Mouse (Mus musculus) limb, embryonic 14.5 days (tissue): Measurements from ENCODE around the gene Ugt1a9. TPM values are rescaled to one million over a fixed set of nuclear protein-coding genes. Genes with fewer than 3 reads are reported as not detected.

Source experiments
- ATAC-seq: fragments of 200-750 bp; cut with Nextera tagmentation; 2 replicates; pipeline ENCODE4 v1.8.0; 2017; ENCODE audit warnings: low read depth, moderate number of reproducible peaks, moderate TSS enrichment; ENCODE audit not compliant: low FRiP score
- DNase-seq: peaks from one replicate; pipeline ENCODE4 v3.0.0-alpha.2; 2015; ENCODE audit warnings: low spot score
- H3K27ac ChIP-seq: fragments of 300-500 bp; sonication (generic); replicated peaks from 2 replicates; pipeline ENCODE4 v1.5.1; 2014; ENCODE audit warnings: low read depth, mild to moderate bottlenecking, low read length, moderate library complexity, mixed read lengths
- H3K27me3 ChIP-seq: fragments of 300-500 bp; sonication (generic); 2 replicates; pipeline ENCODE4 v1.6.1; 2014; ENCODE audit warnings: low read length, mixed read lengths; ENCODE audit not compliant: control insufficient read depth, insufficient read depth
- H3K36me3 ChIP-seq: fragments of 300-500 bp; sonication (generic); 2 replicates; pipeline ENCODE4 v1.6.1; 2014; ENCODE audit warnings: mild to moderate bottlenecking, low read length, moderate library complexity, mixed read lengths; ENCODE audit not compliant: control insufficient read depth, insufficient read depth
- H3K4me1 ChIP-seq: fragments of 300-500 bp; sonication (generic); 2 replicates; pipeline ENCODE4 v1.6.1; 2014; ENCODE audit warnings: antibody characterized with exemption, low read length, mixed read lengths; ENCODE audit not compliant: control insufficient read depth, insufficient read depth
- H3K4me2 ChIP-seq: fragments of 300-500 bp; sonication (generic); replicated peaks from 2 replicates; pipeline ENCODE4 v1.6.1; 2014; ENCODE audit warnings: low read depth, mild to moderate bottlenecking, low read length, moderate library complexity; ENCODE audit not compliant: severe bottlenecking
- H3K4me3 ChIP-seq: fragments of 300-500 bp; sonication (generic); replicated peaks from 2 replicates; pipeline ENCODE4 v1.5.1; 2014; ENCODE audit warnings: low read length
- H3K9ac ChIP-seq: fragments of 300-500 bp; sonication (generic); 2 replicates; pipeline ENCODE4 v1.6.1; 2014; ENCODE audit warnings: mild to moderate bottlenecking, low read depth, low read length, moderate library complexity; ENCODE audit not compliant: severe bottlenecking
- H3K9me3 ChIP-seq: fragments of 300-500 bp; sonication (generic); 2 replicates; pipeline ENCODE4 v1.6.1; 2016; ENCODE audit warnings: low read length; ENCODE audit not compliant: control insufficient read depth
- POLR2A ChIP-seq: fragments of 200-500 bp; IDR thresholded peaks from 2 replicates; pipeline ENCODE4 v1.8.0; 2012; ENCODE audit warnings: inconsistent platforms, mild to moderate bottlenecking, moderate library complexity, borderline replicate concordance; ENCODE audit not compliant: insufficient read depth, insufficient read length; ENCODE audit errors: extremely low read depth
- WGBS: fragments of 180-500 bp; shearing (Covaris S2); extraction: QIAGEN DNeasy Blood & Tissue Kit; methylation state at CpG from one replicate; pipeline ENCODE4 v1.1.7; 2014; 5-methylcytosine and 5-hydroxymethylcytosine counted together
- polyA plus RNA-seq, 2 experiments: library from polyadenylated mRNA; depleted of rRNA in 1 of 2; stranded (reverse) in 1 of 2; unstranded in 1 of 2; fragments of >200 nt; fragmentation: Nextera tagmentation in 1 of 2; extraction: Ambion mirVana in 1 of 2; gene quantifications; 2 replicates each; pipeline versions ENCODE4 v1.2.1 to v1.2.3; 2012 to 2014

The Ugt1a9 gene
- polyA plus RNA-seq, 2 experiments = not detected

- no peak for TF ChIP-seq POLR2A
These were observed 160.6 kb downstream of the Ugt1a9 start for GRCm38 (mm10) chr1:88230981-88231802.

DNA sequence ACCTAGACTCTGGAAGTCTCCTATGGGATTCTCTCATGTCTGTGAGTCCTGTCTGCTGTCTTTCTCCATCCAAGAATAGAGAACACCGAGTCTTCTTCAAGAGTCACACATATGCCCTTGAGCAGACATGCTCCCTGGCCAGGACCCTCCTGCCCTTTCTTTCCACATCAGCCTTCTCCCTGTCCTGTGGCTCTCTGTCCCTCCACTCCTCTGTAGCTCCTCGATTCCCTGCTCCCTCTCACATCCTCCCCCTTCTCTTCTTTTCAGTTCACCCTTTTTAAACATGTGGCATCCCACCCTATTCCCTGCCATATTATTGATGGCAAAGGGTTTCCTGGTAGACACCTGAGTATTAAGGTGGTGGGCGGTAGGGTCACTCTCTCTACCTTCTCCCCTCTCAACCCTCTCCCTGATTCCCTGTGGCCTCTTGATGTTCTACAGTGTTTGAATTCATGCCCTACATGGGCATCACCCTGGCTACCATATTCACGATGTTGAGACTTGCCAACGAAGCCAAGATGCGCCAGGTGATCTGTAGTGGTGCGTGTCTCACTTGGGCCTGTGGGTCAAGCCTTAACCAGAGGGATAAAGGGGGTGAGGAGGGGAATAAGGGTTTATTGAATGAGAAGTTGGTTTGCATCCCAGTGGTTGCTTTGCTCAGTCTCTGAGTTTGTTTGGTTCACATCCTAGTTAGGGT is 161.4 kb downstream of the Ugt1a9 start:
- Histone ChIP-seq H3K36me3 (no peaks in the 10 kb centered on the region), H3K4me3 (no peak overlapping the region), H3K4me1 (no peaks in the 10 kb centered on the region), H3K27me3 (no peaks in the 10 kb centered on the region), H3K9me3 (peaks cover 95% of the 10 kb centered on the region), H3K9ac (no peak overlapping the region), H3K27ac (no peak overlapping the region), H3K4me2 (no peak overlapping the region)
- ATAC-seq (no peak), DNase-seq (no peak)
- WGBS = 67% methylated on average over 7 of the region's 7 CpGs
- TF ChIP-seq POLR2A = no peak

More at GRCm38 (mm10) chr1:88230981-88231802, 160.6 kb downstream of the Ugt1a9 start:
- DNase-seq = no peak
- no peak overlapping the region for H3K4me2 ChIP-seq
- H3K4me1 ChIP-seq = no peaks in the 10 kb centered on the region
- H3K9me3 ChIP-seq = peaks cover 97% of the 10 kb centered on the region
- no peaks in the 10 kb centered on the region for H3K36me3 ChIP-seq
- H3K27ac ChIP-seq = no peak overlapping the region
- H3K27me3 ChIP-seq = no peaks in the 10 kb centered on the region
- ATAC-seq = no peak
- WGBS = 73% methylated on average over 6 of the region's 6 CpGs
- no peak overlapping the region for H3K9ac ChIP-seq
- no peak overlapping the region for H3K4me3 ChIP-seq

DNA sequence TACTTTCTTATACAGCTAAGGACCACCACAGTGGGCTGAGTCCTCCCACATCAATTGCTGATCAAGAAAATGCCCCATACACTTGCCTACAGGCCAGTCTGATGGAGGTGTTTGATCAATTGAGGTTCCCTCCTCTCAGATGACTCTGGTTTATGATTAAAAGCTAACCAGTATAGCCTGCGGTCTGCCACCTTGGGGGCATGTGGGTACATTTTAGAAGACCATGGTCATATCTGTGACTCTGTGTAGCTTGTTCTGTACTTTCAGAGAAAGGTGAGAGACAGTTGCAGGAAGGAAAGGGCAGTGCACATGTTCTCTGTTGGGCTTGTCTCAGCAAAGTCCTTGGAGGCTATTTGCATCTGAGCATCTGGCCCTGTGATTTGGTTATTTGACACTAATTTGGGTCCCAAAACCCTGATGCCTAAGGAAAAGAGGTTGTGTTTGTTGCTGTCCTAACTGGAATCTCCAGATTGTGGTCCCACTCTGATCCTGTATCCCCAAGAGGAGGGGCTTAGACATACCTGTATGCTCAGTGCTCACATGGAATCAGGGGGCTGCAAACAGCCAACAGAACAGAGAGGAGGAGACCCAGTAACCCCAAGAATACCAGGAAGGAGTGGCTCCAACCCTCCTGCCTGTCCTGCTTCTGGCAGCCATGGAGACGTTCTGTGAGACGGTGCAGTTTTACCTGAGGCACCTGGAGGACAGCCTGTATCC is 162.2 kb downstream of the Ugt1a9 start:
- 53% methylated on average over 3 of the region's 3 CpGs for WGBS
- no peak for TF ChIP-seq POLR2A
- H3K27ac ChIP-seq = no peak overlapping the region
- ATAC-seq (no peak), DNase-seq (no peak)
- no peaks in the 10 kb centered on the region for H3K4me1 ChIP-seq
- H3K4me2 ChIP-seq = no peak overlapping the region
- no peaks in the 10 kb centered on the region for H3K27me3 ChIP-seq
- H3K9me3 ChIP-seq = peaks cover 96% of the 10 kb centered on the region
- H3K4me3 ChIP-seq = no peak overlapping the region
- H3K9ac ChIP-seq = no peak overlapping the region
- H3K36me3 ChIP-seq = no peaks in the 10 kb centered on the region

- DNase-seq (no peak), ATAC-seq (no peak)
- H3K4me1 ChIP-seq = no peaks in the 10 kb centered on the region
- no peak for TF ChIP-seq POLR2A
- no peak overlapping the region for H3K9ac ChIP-seq
- H3K27ac ChIP-seq = no peak overlapping the region
- no peaks in the 10 kb centered on the region for H3K27me3 ChIP-seq
- H3K36me3 ChIP-seq = no peaks in the 10 kb centered on the region
- 67% methylated on average over 14 of the region's 14 CpGs for WGBS
- H3K9me3 ChIP-seq = peaks cover 96% of the 10 kb centered on the region
- H3K4me3 ChIP-seq = no peak overlapping the region
- H3K4me2 ChIP-seq = no peak overlapping the region
These were observed 163.0 kb downstream of the Ugt1a9 start for GRCm38 (mm10) chr1:88233421-88234247.
